Mouse (Mus musculus): ENCODE measurements around the gene Sptbn2.

Sptbn2 gene

GRCm38 (mm10) chr19:4711098-4711600 lies at the start of gene Sptbn2:
Sptbn2 (plus strand) TSS chr19:4711167.
- peak; percentile 66 to 72 for DNase-seq (ENCODE audit: low spot score in 2 of 2)

GRCm38 (mm10) chr19:4666815-4667214 lies 44.2 kb upstream of the Sptbn2 start:
- no peak for DNase-seq (ENCODE audit: low spot score in 2 of 2)

GRCm38 (mm10) chr19:4670776-4671175 lies 40.2 kb upstream of the Sptbn2 start:
- DNase-seq (ENCODE audit: low spot score in 2 of 2) = no peak

- no peak for DNase-seq (ENCODE audit: low spot score in 2 of 2)
Observed at GRCm38 (mm10) chr19:4672401-4672800, 38.6 kb upstream of the Sptbn2 start.

- no peak for DNase-seq (ENCODE audit: low spot score in 2 of 2)
Observed at GRCm38 (mm10) chr19:4694346-4694745, 16.6 kb upstream of the Sptbn2 start.

- DNase-seq (ENCODE audit: low spot score in 2 of 2) = no peak
Observed at GRCm38 (mm10) chr19:4697121-4697520, 13.8 kb upstream of the Sptbn2 start.

GRCm38 (mm10) chr19:4697721-4698120 lies 13.2 kb upstream of the Sptbn2 start:
- DNase-seq (ENCODE audit: low spot score in 2 of 2) = peak in 1 of 2 experiments; percentile 13

GRCm38 (mm10) chr19:4698205-4698677 lies 12.7 kb upstream of the Sptbn2 start, which contains the start of gene Gm960:
Gm960 (minus strand) TSS chr19:4698668.
- DNase-seq (ENCODE audit: low spot score in 2 of 2) = peak in 1 of 2 experiments; percentile 79

GRCm38 (mm10) chr19:4698856-4699255 lies 12.1 kb upstream of the Sptbn2 start:
- DNase-seq (ENCODE audit: low spot score in 2 of 2) = peak in 1 of 2 experiments; percentile 43

GRCm38 (mm10) chr19:4699821-4700220 lies 11.1 kb upstream of the Sptbn2 start:
- no peak for DNase-seq (ENCODE audit: low spot score in 2 of 2)

GRCm38 (mm10) chr19:4700656-4701055 lies 10.3 kb upstream of the Sptbn2 start:
- no peak for DNase-seq (ENCODE audit: low spot score in 2 of 2)

GRCm38 (mm10) chr19:4701221-4701620 lies 9.7 kb upstream of the Sptbn2 start:
- DNase-seq (ENCODE audit: low spot score in 2 of 2) = no peak

- DNase-seq (ENCODE audit: low spot score in 2 of 2) = no peak
Observed at GRCm38 (mm10) chr19:4708765-4709164, 2.2 kb upstream of the Sptbn2 start.

GRCm38 (mm10) chr19:4711601-4712155 lies 711 bp downstream of the Sptbn2 start:
- no peak for DNase-seq (ENCODE audit: low spot score in 2 of 2)

GRCm38 (mm10) chr19:4712156-4712780 lies 1.3 kb downstream of the Sptbn2 start:
- no peak for DNase-seq (ENCODE audit: low spot score in 2 of 2)

GRCm38 (mm10) chr19:4712781-4713526 lies 2.0 kb downstream of the Sptbn2 start:
- no peak for DNase-seq (ENCODE audit: low spot score in 2 of 2)

GRCm38 (mm10) chr19:4713886-4714285 lies 2.9 kb downstream of the Sptbn2 start:
- no peak for DNase-seq (ENCODE audit: low spot score in 2 of 2)

- DNase-seq (ENCODE audit: low spot score in 2 of 2) = no peak
Observed at GRCm38 (mm10) chr19:4716756-4717155, 5.8 kb downstream of the Sptbn2 start.

- no peak for DNase-seq (ENCODE audit: low spot score in 2 of 2)
Observed at GRCm38 (mm10) chr19:4717281-4717680, 6.3 kb downstream of the Sptbn2 start.

- DNase-seq (ENCODE audit: low spot score in 2 of 2) = no peak
Observed at GRCm38 (mm10) chr19:4718716-4719115, 7.7 kb downstream of the Sptbn2 start.

- no peak for DNase-seq (ENCODE audit: low spot score in 2 of 2)
Observed at GRCm38 (mm10) chr19:4719351-4719764, 8.4 kb downstream of the Sptbn2 start.

GRCm38 (mm10) chr19:4720112-4720511 lies 9.1 kb downstream of the Sptbn2 start:
- DNase-seq (ENCODE audit: low spot score in 2 of 2) = no peak
